Mouse (Mus musculus): ENCODE measurements at regions not wholly inside any gene's neighbourhood (a gene's known extent, or its start where the extent isn't known, plus 50 kb on each side); places are given as distances from the start of the nearest gene placed in this dataset.

DNA sequence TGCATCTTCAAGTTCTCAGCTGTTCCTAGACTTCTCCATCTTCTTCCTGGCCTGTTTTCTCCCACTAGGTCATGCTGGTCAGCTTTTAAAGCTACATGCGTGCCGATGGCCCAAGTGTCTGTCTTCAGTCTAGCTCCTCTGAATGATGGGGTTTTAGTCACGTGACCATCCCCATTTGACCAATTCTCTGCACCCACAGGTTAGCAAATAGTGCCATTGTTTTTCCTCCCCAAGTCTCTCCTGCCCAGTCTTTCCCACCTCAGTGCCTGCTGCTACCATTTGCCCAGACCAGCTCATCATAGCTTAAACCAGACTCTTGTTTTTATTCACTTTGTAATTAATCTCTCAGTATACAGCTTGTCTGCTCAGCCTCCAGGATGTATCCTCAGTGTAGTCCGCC lies 62.3 kb downstream of the Zfp706 start:
- Histone ChIP-seq H3K4me3 (no peak overlapping the region), H3K27me3 (no peaks in the 10 kb centered on the region), H3K4me1 (replicated peaks) (peaks cover 28% of the 10 kb centered on the region), H3K36me3 (no peaks in the 10 kb centered on the region), H3K9me3 (no peaks in the 10 kb centered on the region), H3K27ac (replicated peaks) (0 out of 2 replicates have a peak overlapping the region, but pooled peaks have one; percentile 26), H3K4me2 (no peak overlapping the region), H3K9ac (no peak overlapping the region)
- WGBS = 79% methylated on average over 4 of the region's 4 CpGs
- no peak for ATAC-seq (ENCODE audit: low FRiP score, low read depth)

DNA sequence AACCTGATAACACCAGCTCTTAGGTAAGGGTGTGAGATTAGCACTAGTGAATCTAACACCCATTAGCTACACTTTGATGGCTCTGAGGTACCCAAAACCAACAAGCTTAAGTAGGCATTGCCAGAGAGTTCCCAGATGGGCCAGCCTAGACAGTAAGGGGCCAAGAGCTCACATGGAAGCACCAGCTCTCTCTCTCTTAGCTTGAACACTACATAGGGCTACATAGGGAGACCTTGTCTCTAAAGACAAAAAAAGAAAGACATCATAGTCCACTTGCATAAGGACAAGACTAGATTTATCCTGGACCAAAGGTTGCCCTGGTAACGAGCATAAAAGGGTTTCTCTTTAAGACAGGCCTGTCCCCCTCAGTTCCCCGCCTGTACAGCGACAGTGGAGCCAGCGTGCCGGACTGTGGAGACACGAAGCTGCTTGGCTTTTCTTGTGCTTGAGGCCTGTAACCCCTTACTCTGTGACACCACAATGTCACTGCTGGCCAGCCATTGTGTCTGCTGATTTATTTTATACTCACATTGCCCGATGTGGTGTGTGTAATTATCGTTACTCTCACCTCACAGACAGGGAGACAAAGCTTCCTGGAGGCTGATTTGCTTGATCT lies 62.9 kb downstream of the Zfp706 start:
- no peaks in the 10 kb centered on the region for H3K36me3 ChIP-seq
- no peaks in the 10 kb centered on the region for H3K9me3 ChIP-seq
- H3K4me1 ChIP-seq (replicated peaks) = peaks cover 28% of the 10 kb centered on the region
- H3K9ac ChIP-seq = no peak overlapping the region
- H3K27me3 ChIP-seq = no peaks in the 10 kb centered on the region
- H3K4me3 ChIP-seq = no peak overlapping the region
- H3K27ac ChIP-seq (replicated peaks) = peak overlapping the region; percentile 83
- WGBS = 29% methylated on average over 8 of the region's 8 CpGs
- no peak for ATAC-seq (ENCODE audit: low FRiP score, low read depth)
- no peak overlapping the region for H3K4me2 ChIP-seq

DNA sequence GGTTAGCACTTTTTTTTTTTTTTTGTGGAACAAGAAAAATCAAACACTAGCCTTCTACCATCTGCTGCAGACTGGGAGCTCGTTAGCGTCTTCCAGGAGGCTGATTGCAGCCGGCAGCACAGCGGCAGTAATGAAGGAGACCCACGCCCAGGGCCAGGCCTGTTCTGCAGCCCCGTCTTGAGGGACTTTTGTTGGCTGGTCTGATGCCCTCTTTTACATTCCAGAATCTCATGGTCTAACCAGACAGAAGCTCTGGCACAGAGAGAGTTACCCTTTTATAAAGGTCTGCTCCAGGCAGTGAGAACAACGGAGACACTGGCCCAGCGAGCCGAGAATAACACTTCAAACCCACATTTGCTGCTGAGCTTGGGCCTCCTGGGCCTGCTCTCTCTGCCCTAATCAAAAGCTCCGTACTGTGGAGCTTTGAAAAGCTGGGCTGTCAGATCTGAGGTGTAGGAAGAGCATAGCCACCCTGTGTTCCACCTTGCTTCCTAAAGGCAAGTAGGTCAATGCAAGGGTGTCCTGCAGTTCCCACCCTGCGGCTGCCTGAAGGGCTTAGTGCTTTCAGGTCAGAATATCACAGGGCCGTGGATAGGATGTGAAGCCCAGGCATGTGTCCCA lies 64.0 kb downstream of the Zfp706 start:
- Histone ChIP-seq H3K4me3 (no peak overlapping the region), H3K4me1 (replicated peaks) (peaks cover 33% of the 10 kb centered on the region), H3K27ac (replicated peaks) (peak overlapping the region; percentile 83), H3K36me3 (no peaks in the 10 kb centered on the region), H3K9ac (peak overlapping the region; percentile 13; the same call in 1 of the 2 replicates), H3K4me2 (peak overlapping the region; percentile 13; the same call in 1 of the 2 replicates), H3K27me3 (no peaks in the 10 kb centered on the region), H3K9me3 (no peaks in the 10 kb centered on the region)
- ATAC-seq (ENCODE audit: low FRiP score, low read depth) = no peak
- 30% methylated on average over 12 of the region's 12 CpGs for WGBS

DNA sequence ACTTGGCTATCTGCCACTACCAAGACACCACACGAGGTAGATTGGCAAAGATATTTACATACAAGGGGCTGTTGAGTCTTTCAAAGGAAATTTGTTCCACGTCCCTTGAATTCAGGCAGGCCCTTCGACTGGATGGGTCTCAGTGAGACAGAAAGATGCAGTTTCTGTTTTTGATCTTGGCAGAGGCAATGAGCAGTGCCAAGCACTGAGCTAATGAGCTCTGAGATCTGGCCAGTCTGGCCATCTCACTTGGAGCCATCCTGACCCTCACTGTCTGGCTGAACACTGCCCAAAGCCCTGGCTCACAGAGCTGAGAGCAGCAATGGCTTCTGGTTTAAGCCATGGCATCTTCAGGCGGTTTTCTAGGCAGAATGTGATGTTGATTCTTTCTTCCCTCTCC lies 65.3 kb downstream of the Zfp706 start:
- Histone ChIP-seq H3K4me3 (no peak overlapping the region), H3K4me1 (replicated peaks) (peaks cover 42% of the 10 kb centered on the region), H3K9ac (no peak overlapping the region), H3K36me3 (no peaks in the 10 kb centered on the region), H3K27me3 (no peaks in the 10 kb centered on the region), H3K4me2 (no peak overlapping the region), H3K9me3 (no peaks in the 10 kb centered on the region), H3K27ac (replicated peaks) (no peak overlapping the region)
- WGBS = 62% methylated on average over 4 of the region's 4 CpGs
- ATAC-seq (ENCODE audit: low FRiP score, low read depth) = no peak

- Histone ChIP-seq H3K9me3 (no peaks in the 10 kb centered on the region), H3K36me3 (no peaks in the 10 kb centered on the region), H3K4me1 (replicated peaks) (peaks cover 42% of the 10 kb centered on the region), H3K9ac (no peak overlapping the region), H3K4me3 (no peak overlapping the region), H3K27me3 (no peaks in the 10 kb centered on the region), H3K27ac (replicated peaks) (no peak overlapping the region), H3K4me2 (no peak overlapping the region)
- no peak for ATAC-seq (ENCODE audit: low FRiP score, low read depth)
- WGBS = 80% methylated on average over 5 of the region's 5 CpGs
Measured at GRCm38 (mm10) chr15:36941741-36942140, 65.8 kb downstream of the Zfp706 start.

GRCm38 (mm10) chr15:36939608-36940007 lies 68.0 kb downstream of the Zfp706 start:
- no peak for ATAC-seq (ENCODE audit: low FRiP score, low read depth)
- no peak overlapping the region for H3K9ac ChIP-seq
- no peaks in the 10 kb centered on the region for H3K27me3 ChIP-seq
- H3K4me2 ChIP-seq = peak overlapping the region; percentile 73
- H3K9me3 ChIP-seq = no peaks in the 10 kb centered on the region
- H3K27ac ChIP-seq (replicated peaks) = peak overlapping the region; percentile 95
- 85% methylated on average over 9 of the region's 9 CpGs for WGBS
- H3K4me1 ChIP-seq (replicated peaks) = peaks cover 32% of the 10 kb centered on the region
- no peak overlapping the region for H3K4me3 ChIP-seq
- no peaks in the 10 kb centered on the region for H3K36me3 ChIP-seq

DNA sequence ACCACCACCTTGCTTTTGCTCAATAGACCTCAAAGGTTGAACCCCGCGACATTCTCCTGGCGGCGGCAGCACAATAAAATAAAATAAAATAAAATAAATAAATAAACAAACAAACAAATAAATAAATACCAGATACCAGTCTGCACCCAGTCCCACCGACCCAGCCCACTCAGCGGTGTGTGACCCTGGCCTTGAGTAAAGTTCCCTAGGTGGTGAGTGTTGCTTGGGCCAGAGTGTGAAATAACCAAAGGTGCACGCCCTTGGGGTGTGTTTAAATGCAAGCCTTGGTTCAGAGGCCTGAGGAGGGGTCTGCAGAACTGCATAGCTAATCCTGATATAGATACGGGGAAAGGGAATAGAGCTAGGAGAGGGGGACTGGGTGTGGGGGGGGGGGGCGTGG lies 68.4 kb downstream of the Zfp706 start:
- Histone ChIP-seq H3K4me2 (peak overlapping the region; percentile 73), H3K27me3 (no peaks in the 10 kb centered on the region)
- ATAC-seq (ENCODE audit: low FRiP score, low read depth) = peak; percentile 38

GRCm38 (mm10) chr15:36938511-36939150 lies 68.9 kb downstream of the Zfp706 start:
- under 1% methylated on average over 54 of the region's 57 CpGs for WGBS
- Histone ChIP-seq H3K9ac (peak overlapping the region; percentile 72), H3K9me3 (no peaks in the 10 kb centered on the region), H3K27me3 (no peaks in the 10 kb centered on the region), H3K27ac (replicated peaks) (peak overlapping the region; percentile 95), H3K36me3 (no peaks in the 10 kb centered on the region), H3K4me3 (peak overlapping the region; percentile 41), H3K4me1 (replicated peaks) (peaks cover 23% of the 10 kb centered on the region), H3K4me2 (peak overlapping the region; percentile 73)
- ATAC-seq (ENCODE audit: low FRiP score, low read depth) = peak; percentile 97

More for the DNA sequence above, 68.4 kb downstream of the Zfp706 start:
- peaks cover 28% of the 10 kb centered on the region for H3K4me1 ChIP-seq (replicated peaks)
- H3K9me3 ChIP-seq = no peaks in the 10 kb centered on the region
- H3K36me3 ChIP-seq = no peaks in the 10 kb centered on the region
- peak overlapping the region; percentile 95 for H3K27ac ChIP-seq (replicated peaks)
- peak overlapping the region; percentile 38 for H3K9ac ChIP-seq
- H3K4me3 ChIP-seq = peak overlapping the region; percentile 41
- 28% methylated on average over 9 of the region's 9 CpGs for WGBS

DNA sequence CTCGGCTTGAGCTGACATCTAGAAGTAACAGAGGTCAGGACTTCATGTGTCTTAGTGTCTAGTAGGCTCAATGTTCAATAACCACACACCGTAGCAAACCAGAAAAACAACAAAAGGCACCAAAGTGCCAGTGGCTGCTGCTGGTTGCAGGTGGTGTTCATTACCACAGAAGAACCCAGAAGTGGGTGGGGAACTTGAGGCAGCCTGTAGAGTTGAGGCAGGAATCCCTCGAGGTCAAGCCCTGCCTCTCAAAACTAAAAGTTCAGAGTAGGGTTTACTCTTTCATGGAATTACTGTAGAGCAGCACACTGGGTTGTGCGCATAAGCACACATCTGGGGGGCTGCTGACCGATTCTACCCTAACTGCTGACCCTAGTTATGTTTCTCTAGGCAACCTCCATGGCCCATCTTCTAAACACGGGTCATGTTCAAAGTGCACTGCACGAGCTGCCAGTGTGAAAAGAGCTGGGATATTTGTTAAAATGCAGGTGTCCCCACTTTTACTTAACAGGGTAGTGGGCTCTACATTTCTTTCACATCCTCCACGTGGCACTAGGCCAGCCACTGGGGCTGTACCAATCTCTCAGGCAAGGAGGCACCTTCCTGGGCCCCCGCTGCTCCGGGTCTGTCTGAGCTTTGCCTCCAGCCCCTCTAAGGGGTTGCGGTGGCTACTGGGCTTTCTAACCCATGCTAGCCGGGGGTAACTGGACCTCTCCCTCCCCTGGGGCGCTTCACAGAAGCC lies 69.6 kb downstream of the Zfp706 start:
- Histone ChIP-seq H3K27me3 (no peaks in the 10 kb centered on the region), H3K27ac (replicated peaks) (peak overlapping the region; percentile 95), H3K36me3 (no peaks in the 10 kb centered on the region), H3K9ac (peak overlapping the region; percentile 72), H3K4me2 (peak overlapping the region; percentile 73), H3K9me3 (no peaks in the 10 kb centered on the region), H3K4me1 (replicated peaks) (peaks cover 17% of the 10 kb centered on the region), H3K4me3 (peak overlapping the region; percentile 41)
- WGBS = 23% methylated on average over 13 of the region's 13 CpGs
- no peak; the same call in 1 of the 2 replicates for ATAC-seq (ENCODE audit: low FRiP score, low read depth)

DNA sequence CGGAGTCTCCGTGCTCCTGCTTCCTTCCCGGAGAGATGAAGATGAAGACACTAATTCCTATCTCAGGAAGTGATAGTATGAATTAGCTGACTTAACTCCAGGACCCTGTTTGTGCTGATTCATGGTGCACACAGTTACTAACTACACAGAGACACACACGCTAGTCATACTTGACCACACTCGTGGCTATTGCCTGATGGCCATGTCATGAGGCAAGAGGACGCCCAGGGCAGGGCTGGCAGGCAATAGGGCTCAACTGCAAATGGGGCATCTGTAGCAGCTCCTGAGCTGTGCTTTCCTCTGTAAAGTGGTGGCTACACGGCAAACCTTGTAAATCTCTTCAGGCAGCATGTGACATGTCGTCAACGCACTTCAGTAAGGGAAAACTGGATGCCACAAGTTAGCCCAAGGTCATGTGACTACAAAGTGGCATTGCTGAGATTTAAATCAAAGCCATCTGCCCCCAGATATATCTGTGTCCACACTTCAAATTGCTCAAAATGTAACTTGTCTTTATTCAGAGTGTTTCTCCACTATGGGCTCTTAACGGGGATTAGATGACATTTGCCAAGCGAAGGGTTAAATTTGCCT lies 70.4 kb downstream of the Zfp706 start:
- no peak for ATAC-seq (ENCODE audit: low FRiP score, low read depth)

DNA sequence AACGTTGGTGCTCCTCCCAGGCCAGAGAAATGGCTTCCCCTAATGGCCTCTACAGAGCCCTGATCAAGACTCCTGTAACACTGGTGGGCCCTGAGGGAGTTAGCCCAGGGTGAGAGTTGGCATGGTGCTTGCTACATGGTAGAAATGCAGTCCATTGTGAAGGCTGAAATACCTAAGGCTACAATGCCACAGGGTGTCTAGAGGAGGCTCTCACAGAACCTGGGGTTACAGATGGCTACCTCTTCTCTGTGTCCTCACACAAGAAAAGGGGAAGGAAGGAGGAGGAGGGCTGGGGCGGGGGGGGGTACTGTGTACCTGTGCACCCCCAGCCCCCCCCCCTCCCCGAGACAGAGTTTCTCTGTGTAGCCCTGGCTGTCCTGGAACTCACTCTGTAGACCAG lies 72.8 kb downstream of the Zfp706 start:
- Histone ChIP-seq H3K4me3 (no peak overlapping the region), H3K4me2 (no peak overlapping the region), H3K9me3 (no peaks in the 10 kb centered on the region), H3K27me3 (no peaks in the 10 kb centered on the region), H3K4me1 (replicated peaks) (peaks cover 14% of the 10 kb centered on the region), H3K9ac (no peak overlapping the region), H3K27ac (replicated peaks) (no peak overlapping the region), H3K36me3 (no peaks in the 10 kb centered on the region)
- 85% methylated on average over 2 of the region's 3 CpGs for WGBS
- no peak for ATAC-seq (ENCODE audit: low FRiP score, low read depth)

More for the DNA sequence above, 70.4 kb downstream of the Zfp706 start:
- Histone ChIP-seq H3K4me2 (no peak overlapping the region), H3K27me3 (no peaks in the 10 kb centered on the region), H3K4me3 (no peak overlapping the region), H3K9ac (no peak overlapping the region), H3K36me3 (no peaks in the 10 kb centered on the region), H3K9me3 (no peaks in the 10 kb centered on the region), H3K27ac (replicated peaks) (peak overlapping the region; percentile 95; the same call in 1 of the 2 replicates), H3K4me1 (replicated peaks) (peaks cover 14% of the 10 kb centered on the region)
- WGBS = 90% methylated on average over 11 of the region's 11 CpGs

All from hindbrain, embryonic 15.5 days (tissue).